Mouse (Mus musculus): ENCODE data around the gene Mad1l1. TPM values are rescaled to one million over a fixed set of nuclear protein-coding genes. Genes with fewer than 3 reads are reported as not detected.

The Mad1l1 gene
- polyA plus RNA-seq, 1 experiment from 2014 or later: 30.0 TPM

DNA sequence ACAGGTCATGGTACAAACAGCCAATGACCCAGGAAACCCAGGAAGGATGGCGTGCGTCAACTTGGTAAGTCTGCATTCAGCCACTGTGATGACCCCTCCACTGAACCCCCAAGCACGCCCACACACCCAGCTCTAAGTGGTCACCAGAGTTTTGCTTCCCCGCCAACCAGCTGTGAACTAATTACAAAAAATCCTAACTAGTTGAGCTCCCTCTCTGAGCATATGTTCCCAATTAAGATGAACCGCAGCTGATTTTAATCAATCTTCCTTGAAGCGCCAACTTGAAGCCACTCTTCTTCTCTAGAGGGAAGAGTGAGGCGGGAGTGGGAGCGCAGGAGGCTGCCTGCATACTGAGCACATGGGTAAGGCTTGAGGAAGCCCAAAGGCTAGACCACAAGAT lies 218.6 kb downstream of the Mad1l1 start:
- POLR2A ChIA-PET: no interaction called here
- DNase-seq (ENCODE audit: low read depth, low spot score): no peak
- H3K27me3 ChIP-seq: no peaks in the 10 kb centered on the region
- in situ Hi-C loops (cut with MboI; ENCODE audit: low pct_unique_long_range_greater_than_20kb): no loop called here
- no peak for ATAC-seq
- CTCF ChIA-PET: interaction anchor here (1.8 kb wide), 1 partner anchor 11 kb away, joined by 6 read pairs; no protein-coding TSS in a partner anchor
- no peak for TF ChIP-seq CTCF (IDR thresholded peaks at IDR 0.05)

DNA sequence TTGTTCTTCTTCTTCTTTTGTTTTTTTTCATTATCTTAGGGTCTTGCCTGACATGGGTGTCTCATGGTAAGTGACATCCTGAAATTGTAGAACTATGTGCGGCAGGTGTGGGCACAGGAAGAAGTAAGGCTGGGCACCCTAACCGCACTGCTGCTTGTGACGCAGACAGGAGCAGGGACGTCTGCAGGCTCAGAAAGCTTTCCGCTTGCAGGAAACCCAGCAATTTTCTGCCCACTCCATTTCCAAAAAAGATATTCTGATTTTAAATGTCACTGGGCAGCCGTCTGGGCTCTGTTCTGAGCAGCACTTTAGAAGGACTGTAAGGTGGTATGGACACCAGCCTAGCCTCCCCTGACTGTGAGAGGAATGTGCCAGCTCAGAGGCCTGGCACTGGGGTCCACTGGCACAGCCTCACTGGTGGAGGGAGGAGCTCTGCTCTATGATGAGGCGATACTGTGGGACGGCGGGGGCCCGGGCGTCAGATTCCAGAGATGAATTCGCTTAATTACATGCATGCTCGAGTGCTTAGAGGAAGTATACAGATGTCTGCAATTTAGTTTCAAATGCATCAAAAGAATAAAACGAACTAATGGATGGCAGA lies 219.8 kb downstream of the Mad1l1 start:
- in situ Hi-C loops (cut with MboI; ENCODE audit: low pct_unique_long_range_greater_than_20kb): no loop called here
- ChIA-PET CTCF (interaction anchor here (0.9 kb wide), 1 partner anchor 9 kb away, joined by 3 read pairs; no protein-coding TSS in a partner anchor), POLR2A (no interaction called here)

DNA sequence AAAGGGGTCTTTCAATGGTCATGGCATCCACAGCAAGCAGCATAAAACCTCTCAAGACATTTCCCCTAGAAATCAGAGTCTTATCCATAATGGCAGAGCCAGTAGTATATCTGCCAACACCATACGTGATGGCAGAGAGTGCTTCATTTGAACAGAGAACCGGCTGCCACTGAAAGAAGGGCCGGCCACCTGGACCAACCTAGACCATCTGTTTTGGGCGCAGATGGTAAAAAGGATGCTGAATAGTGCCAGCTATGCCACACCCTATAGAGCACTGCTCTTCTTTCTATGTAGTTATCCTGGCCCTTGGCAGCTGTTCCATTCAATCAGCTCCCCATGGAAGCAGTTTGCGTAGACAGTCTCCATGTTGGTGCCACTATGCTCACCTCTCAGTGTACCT lies 222.6 kb downstream of the Mad1l1 start:
- H3K27me3 ChIP-seq: no peaks in the 10 kb centered on the region
- ATAC-seq: no peak
- DNase-seq (ENCODE audit: low read depth, low spot score): no peak
- in situ Hi-C loops (cut with MboI; ENCODE audit: low pct_unique_long_range_greater_than_20kb): no loop called here
- ChIA-PET CTCF (interaction anchor here (1.6 kb wide), 1 partner anchor 9 kb away, joined by 10 read pairs; no protein-coding TSS in a partner anchor), POLR2A (no interaction called here)
- no peak for TF ChIP-seq CTCF (IDR thresholded peaks at IDR 0.05)

More for the DNA sequence above, 219.8 kb downstream of the Mad1l1 start:
- H3K27me3 ChIP-seq: no peaks in the 10 kb centered on the region
- ATAC-seq (no peak), DNase-seq (ENCODE audit: low read depth, low spot score) (no peak)
- TF ChIP-seq CTCF (IDR thresholded peaks at IDR 0.05): no peak

DNA sequence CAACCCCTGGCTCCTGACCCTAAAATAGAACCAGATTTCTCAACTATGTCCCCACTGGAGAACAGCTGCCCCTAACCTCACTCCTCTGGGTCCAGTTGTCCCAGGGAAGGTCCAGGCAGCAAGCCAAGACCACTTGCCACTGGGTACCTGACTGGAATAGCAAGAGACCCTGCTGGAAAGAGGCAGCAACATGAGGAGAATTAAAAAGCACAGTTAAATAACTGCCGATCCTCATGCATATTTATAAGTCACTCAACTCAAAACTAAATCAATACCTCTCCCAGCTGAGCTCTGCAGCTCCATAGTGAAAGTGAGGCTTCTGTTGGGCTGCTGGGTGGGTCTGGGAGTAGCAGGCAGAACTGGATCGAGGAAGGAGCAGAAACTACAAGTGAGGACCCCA lies 226.1 kb downstream of the Mad1l1 start:
- in situ Hi-C loops (cut with MboI; ENCODE audit: low pct_unique_long_range_greater_than_20kb): no loop called here
- ATAC-seq (no peak), DNase-seq (ENCODE audit: low read depth, low spot score) (no peak)
- no peak for TF ChIP-seq CTCF (IDR thresholded peaks at IDR 0.05)
- no peaks in the 10 kb centered on the region for H3K27me3 ChIP-seq
- ChIA-PET CTCF (no interaction called here), POLR2A (no interaction called here)

DNA sequence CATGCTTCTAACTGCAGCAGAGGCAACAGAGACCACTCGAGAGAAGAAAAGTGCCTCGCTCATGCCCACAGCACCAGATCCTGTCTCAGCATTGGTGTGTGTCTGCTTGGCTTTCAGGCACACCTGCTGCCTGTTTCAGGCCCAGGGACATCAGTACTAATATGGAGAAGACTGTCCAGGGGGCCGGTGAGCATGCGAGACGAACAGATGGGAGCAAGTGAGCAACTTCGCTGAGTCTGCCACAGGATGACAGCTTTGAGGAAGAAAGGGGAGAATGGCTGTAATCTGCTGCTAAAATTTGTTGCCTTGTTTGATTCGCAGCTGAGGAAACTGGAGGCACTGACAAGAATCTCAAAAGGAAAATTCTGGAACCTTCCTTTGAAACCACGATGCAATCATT lies 227.9 kb downstream of the Mad1l1 start:
- TF ChIP-seq CTCF (IDR thresholded peaks at IDR 0.05): no peak
- no peaks in the 10 kb centered on the region for H3K27me3 ChIP-seq
- no peak for ATAC-seq
- ChIA-PET CTCF (interaction anchor here (1.3 kb wide), 1 partner anchor 17 kb away, joined by 4 read pairs; no protein-coding TSS in a partner anchor), POLR2A (no interaction called here)
- in situ Hi-C loops (cut with MboI; ENCODE audit: low pct_unique_long_range_greater_than_20kb): no loop called here
- DNase-seq (ENCODE audit: low read depth, low spot score): no peak

DNA sequence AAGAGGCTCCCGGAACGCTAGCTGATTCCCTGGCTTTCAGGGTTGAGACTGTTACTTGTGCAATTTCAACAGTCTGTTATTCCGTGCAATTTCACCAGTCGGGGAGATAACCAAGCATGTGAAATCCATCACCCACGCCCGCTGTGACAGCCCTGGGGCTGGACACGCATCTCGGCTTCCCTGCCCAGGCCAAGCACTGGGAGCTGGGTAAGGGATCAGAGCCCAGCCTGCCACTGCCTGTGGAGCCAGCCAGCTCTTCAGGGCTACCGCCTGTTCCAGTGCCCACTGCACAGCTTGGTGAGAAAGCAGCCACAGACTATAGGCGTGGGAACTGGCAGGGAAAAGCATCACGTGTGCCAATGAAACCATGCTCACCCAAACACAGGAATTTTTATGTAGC lies 229.8 kb downstream of the Mad1l1 start:
- ATAC-seq: no peak

DNA sequence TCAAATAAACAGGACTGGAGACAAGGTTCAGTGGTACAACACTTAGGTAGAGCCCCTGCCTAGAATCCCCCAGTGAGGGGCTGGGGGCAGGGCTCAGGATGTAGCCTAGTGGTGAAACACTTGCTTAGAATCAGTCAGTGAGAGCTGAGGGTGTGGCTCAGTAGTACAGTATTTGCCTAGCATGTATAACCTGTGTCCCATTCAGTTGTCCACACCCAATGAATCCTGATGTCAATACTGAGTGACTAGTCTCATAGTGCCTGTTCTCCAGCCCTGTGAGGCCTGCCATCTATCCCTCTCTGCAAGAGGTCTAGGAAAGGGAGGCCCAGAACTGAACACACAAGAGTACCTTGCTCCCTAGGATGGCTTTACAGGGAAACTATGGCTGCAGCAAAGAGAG lies 232.1 kb downstream of the Mad1l1 start:
- DNase-seq (ENCODE audit: low read depth, low spot score) (no peak), ATAC-seq (no peak)
- in situ Hi-C loops (cut with MboI; ENCODE audit: low pct_unique_long_range_greater_than_20kb): no loop called here
- no peak for TF ChIP-seq CTCF (IDR thresholded peaks at IDR 0.05)
- ChIA-PET POLR2A (no interaction called here), CTCF (interaction anchor here (0.9 kb wide), 1 partner anchor 16 kb away, joined by 3 read pairs; no protein-coding TSS in a partner anchor)
- no peaks in the 10 kb centered on the region for H3K27me3 ChIP-seq

More for the DNA sequence above, 229.8 kb downstream of the Mad1l1 start:
- no peaks in the 10 kb centered on the region for H3K27me3 ChIP-seq
- no peak for TF ChIP-seq CTCF (IDR thresholded peaks at IDR 0.05)
- in situ Hi-C loops (cut with MboI; ENCODE audit: low pct_unique_long_range_greater_than_20kb): no loop called here
- POLR2A ChIA-PET: no interaction called here
- no peak for DNase-seq (ENCODE audit: low read depth, low spot score)
- CTCF ChIA-PET: interaction anchor here (0.7 to 2.0 kb wide), 4 partner anchors 8 to 49 kb away, joined by 3 to 6 read pairs (median 3); no protein-coding TSS in a partner anchor

DNA sequence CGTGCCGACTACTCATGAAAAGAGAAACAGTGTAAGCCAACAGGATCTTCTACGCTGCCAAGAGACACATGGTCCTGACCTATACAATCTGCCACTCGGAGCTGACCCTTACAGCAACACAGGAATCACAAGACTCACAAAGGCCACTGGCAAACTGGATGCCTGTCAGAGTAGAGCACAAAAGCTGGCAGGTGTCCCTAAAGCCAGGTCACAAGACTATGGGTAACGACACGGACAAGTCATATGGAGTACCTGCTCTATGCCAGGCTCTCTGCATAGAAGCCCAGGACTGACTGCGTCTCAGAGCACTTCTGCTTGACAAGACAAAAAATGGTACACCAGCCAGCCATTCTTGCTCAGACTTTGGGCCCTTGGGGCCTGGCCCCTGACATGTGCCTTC lies 234.1 kb downstream of the Mad1l1 start:
- ChIA-PET CTCF (no interaction called here), POLR2A (no interaction called here)
- no peak for TF ChIP-seq CTCF (IDR thresholded peaks at IDR 0.05)
- ATAC-seq (no peak), DNase-seq (ENCODE audit: low read depth, low spot score) (no peak)
- H3K27me3 ChIP-seq: no peaks in the 10 kb centered on the region
- in situ Hi-C loops (cut with MboI; ENCODE audit: low pct_unique_long_range_greater_than_20kb): no loop called here

DNA sequence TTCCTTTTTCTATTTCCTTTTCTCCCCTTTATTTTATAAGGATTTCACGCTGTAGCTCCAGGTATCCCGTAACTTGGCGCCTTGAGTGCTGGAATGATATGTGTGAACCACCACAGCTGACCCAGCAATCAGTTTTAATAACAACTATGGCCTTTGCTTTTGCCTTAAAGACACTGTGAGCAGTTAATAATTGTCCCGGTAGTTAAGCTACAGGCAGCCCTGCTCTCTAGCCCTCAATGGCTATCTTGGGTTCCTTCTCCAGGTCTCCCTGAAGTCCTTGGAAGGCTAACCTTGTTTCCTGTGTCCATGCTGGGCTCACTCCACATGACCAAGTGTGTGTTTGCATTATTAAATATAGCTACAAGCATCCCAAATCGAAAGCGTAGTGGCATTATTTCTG lies 237.0 kb downstream of the Mad1l1 start:
- H3K27me3 ChIP-seq: no peaks in the 10 kb centered on the region
- ChIA-PET POLR2A (no interaction called here), CTCF (interaction anchor here (1.2 to 1.7 kb wide), 3 partner anchors 7 to 24 kb away, joined by 3 to 6 read pairs (median 4); no protein-coding TSS in a partner anchor)
- no peak for DNase-seq (ENCODE audit: low read depth, low spot score)
- no peak for ATAC-seq
- no peak for TF ChIP-seq CTCF (IDR thresholded peaks at IDR 0.05)
- in situ Hi-C loops (cut with MboI; ENCODE audit: low pct_unique_long_range_greater_than_20kb): no loop called here

DNA sequence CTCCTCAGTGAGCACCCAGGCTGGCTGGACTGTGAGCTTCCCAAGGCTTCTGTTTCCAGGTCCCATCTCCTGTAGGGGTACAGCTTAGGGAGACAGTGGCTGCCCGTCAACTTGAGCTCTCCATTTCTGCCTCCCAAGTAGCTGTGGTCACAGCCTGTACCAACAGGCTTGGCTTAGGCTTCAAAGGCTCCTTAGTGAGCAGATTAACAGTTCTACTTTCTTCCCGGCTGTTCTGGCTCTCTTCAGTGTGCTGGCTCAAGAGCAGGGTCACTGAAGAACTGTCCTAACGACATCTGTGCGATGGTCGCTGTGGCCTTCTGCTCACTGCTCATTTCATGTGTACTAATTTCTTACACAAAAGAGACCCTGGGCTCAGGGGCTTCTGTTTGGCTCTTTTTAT lies 237.4 kb downstream of the Mad1l1 start:
- ChIA-PET CTCF (interaction anchor here (1.2 to 1.7 kb wide), 2 partner anchors 8 to 13 kb away, joined by 3 to 6 read pairs; no protein-coding TSS in a partner anchor), POLR2A (no interaction called here)
- H3K27me3 ChIP-seq: no peaks in the 10 kb centered on the region
- in situ Hi-C loops (cut with MboI; ENCODE audit: low pct_unique_long_range_greater_than_20kb): no loop called here
- no peak for ATAC-seq
- no peak for DNase-seq (ENCODE audit: low read depth, low spot score)
- TF ChIP-seq CTCF (IDR thresholded peaks at IDR 0.05): no peak

DNA sequence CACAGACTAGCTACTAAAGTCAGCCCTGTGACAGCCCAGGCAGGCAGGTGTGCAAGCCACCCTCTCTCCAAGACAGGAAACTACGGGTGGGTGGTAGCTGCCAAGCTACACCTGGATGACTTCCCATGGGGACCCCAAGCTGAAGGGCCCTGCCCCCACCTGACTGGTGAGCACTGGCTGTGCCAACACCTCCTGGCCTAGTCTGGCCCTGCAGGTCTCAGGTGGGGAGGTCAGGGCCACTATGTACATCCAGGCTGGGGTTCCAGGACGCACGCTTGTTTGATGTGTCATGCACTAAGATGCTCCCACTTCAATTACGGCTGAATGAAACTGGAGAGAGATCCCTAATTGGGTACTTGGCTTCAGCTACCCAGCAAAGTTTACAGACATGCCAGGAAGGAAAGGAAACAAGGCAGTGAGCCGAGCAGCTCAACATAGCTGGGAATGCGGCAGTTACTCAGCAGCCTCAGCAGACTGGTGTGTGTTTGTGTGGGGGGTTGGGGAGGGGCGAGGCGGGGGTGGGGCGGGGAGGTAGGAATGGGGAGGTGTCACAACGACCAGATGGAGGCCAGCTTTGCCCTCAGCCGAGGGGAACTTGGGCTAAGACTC lies 239.0 kb downstream of the Mad1l1 start:
- H3K27me3 ChIP-seq: no peaks in the 10 kb centered on the region
- in situ Hi-C loops (cut with MboI; ENCODE audit: low pct_unique_long_range_greater_than_20kb): no loop called here
- ATAC-seq (peak; percentile 55), DNase-seq (ENCODE audit: low read depth, low spot score) (no peak)
- ChIA-PET POLR2A (no interaction called here), CTCF (interaction anchor here (0.9 to 1.5 kb wide), 2 partner anchors 11 to 27 kb away, joined by 3 read pairs; no protein-coding TSS in a partner anchor)
- TF ChIP-seq CTCF (IDR thresholded peaks at IDR 0.05): no peak
